Mouse (Mus musculus) forebrain, embryonic 12.5 days (tissue): Measurements from ENCODE around the gene Rnf145. TPM values are rescaled to one million over a fixed set of nuclear protein-coding genes. Genes with fewer than 3 reads are reported as not detected.

Experiments used
- ATAC-seq: fragments of 200-750 bp; cut with Nextera tagmentation; 2 replicates; pipeline ENCODE4 v1.8.0; 2017; ENCODE audit warnings: moderate TSS enrichment; ENCODE audit not compliant: low FRiP score
- H3K27ac ChIP-seq: fragments of 300-500 bp; sonication (generic); 2 replicates; pipeline ENCODE4 v1.5.1; 2016; ENCODE audit warnings: mild to moderate bottlenecking
- H3K27me3 ChIP-seq: fragments of 300-500 bp; sonication (generic); 2 replicates; pipeline ENCODE4 v1.6.1; 2016; ENCODE audit warnings: mild to moderate bottlenecking
- H3K36me3 ChIP-seq: fragments of 300-500 bp; sonication (generic); replicated peaks from 2 replicates; pipeline ENCODE4 v1.6.1; 2016; ENCODE audit warnings: mild to moderate bottlenecking
- H3K4me1 ChIP-seq: fragments of 300-500 bp; sonication (generic); 2 replicates; pipeline ENCODE4 v1.6.1; 2016
- H3K4me2 ChIP-seq: fragments of 300-500 bp; sonication (generic); 2 replicates; pipeline ENCODE4 v1.6.1; 2016; ENCODE audit warnings: mild to moderate bottlenecking, moderate library complexity
- H3K4me3 ChIP-seq: fragments of 300-500 bp; sonication (generic); replicated peaks from 2 replicates; pipeline ENCODE4 v1.5.1; 2016; ENCODE audit warnings: mild to moderate bottlenecking
- H3K9ac ChIP-seq: fragments of 300-500 bp; sonication (generic); 2 replicates; pipeline ENCODE4 v1.6.1; 2016; ENCODE audit warnings: mild to moderate bottlenecking
- H3K9me3 ChIP-seq: fragments of 300-500 bp; sonication (generic); 2 replicates; pipeline ENCODE4 v1.6.1; 2016
- WGBS: fragments of 180-500 bp; shearing (Covaris S2); methylation state at CpG from one replicate; pipeline ENCODE4 v1.1.7; 2016; 5-methylcytosine and 5-hydroxymethylcytosine counted together
- polyA plus RNA-seq: library from polyadenylated mRNA; unstranded; fragments of >200 nt; fragmentation: Nextera tagmentation; extraction: Ambion mirVana; gene quantifications from 2 replicates; pipeline ENCODE4 v1.2.1, GENCODE M21; 2016

Gene Rnf145
- polyA plus RNA-seq, 1 experiment from 2014 or later, result 121 TPM

- Histone ChIP-seq H3K9me3 (no peaks in the 10 kb centered on the region), H3K4me2 (no peak overlapping the region), H3K27me3 (no peaks in the 10 kb centered on the region), H3K27ac (no peak overlapping the region), H3K4me1 (no peaks in the 10 kb centered on the region), H3K4me3 (no peak overlapping the region), H3K9ac (no peak overlapping the region), H3K36me3 (no peaks in the 10 kb centered on the region)
- ATAC-seq, result peak; percentile 67
- WGBS, result 13% methylated on average over 3 of the region's 3 CpGs
Measured at GRCm38 (mm10) chr11:44586047-44586696, 67.4 kb downstream of the Rnf145 start.

GRCm38 (mm10) chr11:44593016-44593415, 74.3 kb downstream of the Rnf145 start:
- no peaks in the 10 kb centered on the region for H3K9me3 ChIP-seq
- no peak for ATAC-seq
- 94% methylated on average over 6 of the region's 6 CpGs for WGBS

GRCm38 (mm10) chr11:44594768-44595167, 76.0 kb downstream of the Rnf145 start:
- WGBS, result 89% methylated on average over 3 of the region's 3 CpGs
- no peaks in the 10 kb centered on the region for H3K9me3 ChIP-seq
- no peak overlapping the region for H3K4me3 ChIP-seq
- ATAC-seq, result no peak
- H3K27ac ChIP-seq, result no peak overlapping the region
- H3K4me2 ChIP-seq, result no peak overlapping the region
- H3K36me3 ChIP-seq, result no peaks in the 10 kb centered on the region
- H3K27me3 ChIP-seq, result no peaks in the 10 kb centered on the region
- no peak overlapping the region for H3K9ac ChIP-seq
- no peaks in the 10 kb centered on the region for H3K4me1 ChIP-seq

More at GRCm38 (mm10) chr11:44593016-44593415, 74.3 kb downstream of the Rnf145 start:
- Histone ChIP-seq H3K4me1 (no peaks in the 10 kb centered on the region), H3K27me3 (no peaks in the 10 kb centered on the region), H3K4me2 (no peak overlapping the region), H3K9ac (no peak overlapping the region), H3K27ac (no peak overlapping the region), H3K4me3 (no peak overlapping the region), H3K36me3 (no peaks in the 10 kb centered on the region)

- H3K9me3 ChIP-seq, result no peaks in the 10 kb centered on the region
- no peaks in the 10 kb centered on the region for H3K36me3 ChIP-seq
- no peak overlapping the region for H3K27ac ChIP-seq
- H3K4me3 ChIP-seq, result no peak overlapping the region
- WGBS, result 90% methylated on average over 8 of the region's 8 CpGs
- peaks cover 24% of the 10 kb centered on the region for H3K27me3 ChIP-seq
- H3K4me2 ChIP-seq, result no peak overlapping the region
- H3K9ac ChIP-seq, result no peak overlapping the region
- H3K4me1 ChIP-seq, result peaks cover 7% of the 10 kb centered on the region
- ATAC-seq, result no peak
Measured at GRCm38 (mm10) chr11:44606881-44607280, 88.1 kb downstream of the Rnf145 start.

GRCm38 (mm10) chr11:44608646-44609045, 89.9 kb downstream of the Rnf145 start:
- peaks cover 21% of the 10 kb centered on the region for H3K4me1 ChIP-seq
- H3K36me3 ChIP-seq, result no peaks in the 10 kb centered on the region
- 81% methylated on average over 11 of the region's 11 CpGs for WGBS
- H3K27me3 ChIP-seq, result peaks cover 42% of the 10 kb centered on the region
- no peak overlapping the region for H3K9ac ChIP-seq
- H3K4me2 ChIP-seq, result no peak overlapping the region
- no peaks in the 10 kb centered on the region for H3K9me3 ChIP-seq
- H3K27ac ChIP-seq, result no peak overlapping the region
- no peak overlapping the region for H3K4me3 ChIP-seq
- no peak for ATAC-seq

GRCm38 (mm10) chr11:44610971-44611781, 92.4 kb downstream of the Rnf145 start:
- H3K4me2 ChIP-seq, result peak overlapping the region; percentile 85
- ATAC-seq, result peak; percentile 89
- no peaks in the 10 kb centered on the region for H3K9me3 ChIP-seq
- H3K4me3 ChIP-seq, result peak overlapping the region; percentile 43
- no peaks in the 10 kb centered on the region for H3K36me3 ChIP-seq
- H3K4me1 ChIP-seq, result peaks cover 22% of the 10 kb centered on the region
- WGBS, result under 1% methylated on average over 45 of the region's 45 CpGs
- peaks cover 67% of the 10 kb centered on the region for H3K27me3 ChIP-seq
- H3K9ac ChIP-seq, result peak overlapping the region; percentile 59
- H3K27ac ChIP-seq, result no peak overlapping the region

- no peak overlapping the region for H3K4me2 ChIP-seq
- 3% methylated on average over 10 of the region's 10 CpGs for WGBS
- no peaks in the 10 kb centered on the region for H3K36me3 ChIP-seq
- H3K27me3 ChIP-seq, result peaks cover 74% of the 10 kb centered on the region
- H3K4me1 ChIP-seq, result peaks cover 29% of the 10 kb centered on the region
- no peak for ATAC-seq
- no peak overlapping the region for H3K4me3 ChIP-seq
- no peaks in the 10 kb centered on the region for H3K9me3 ChIP-seq
- H3K27ac ChIP-seq, result no peak overlapping the region
- no peak overlapping the region for H3K9ac ChIP-seq
Measured at GRCm38 (mm10) chr11:44612156-44612555, 93.4 kb downstream of the Rnf145 start.

- peaks cover 29% of the 10 kb centered on the region for H3K4me1 ChIP-seq
- H3K9ac ChIP-seq, result peak overlapping the region; percentile 26; the same call in 1 of the 2 replicates
- ATAC-seq, result no peak
- no peaks in the 10 kb centered on the region for H3K9me3 ChIP-seq
- peak overlapping the region; percentile 54 for H3K4me2 ChIP-seq
- H3K27ac ChIP-seq, result no peak overlapping the region
- H3K27me3 ChIP-seq, result peaks cover 74% of the 10 kb centered on the region
- WGBS, result under 1% methylated on average over 38 of the region's 38 CpGs
- peak overlapping the region; percentile 32 for H3K4me3 ChIP-seq
- no peaks in the 10 kb centered on the region for H3K36me3 ChIP-seq
Measured at GRCm38 (mm10) chr11:44612681-44613410, 94.1 kb downstream of the Rnf145 start.

GRCm38 (mm10) chr11:44613411-44614180, 94.8 kb downstream of the Rnf145 start:
- Histone ChIP-seq H3K4me2 (peak overlapping the region; percentile 54), H3K4me3 (peak overlapping the region; percentile 32), H3K4me1 (peaks cover 29% of the 10 kb centered on the region), H3K36me3 (no peaks in the 10 kb centered on the region), H3K27me3 (peaks cover 76% of the 10 kb centered on the region), H3K27ac (no peak overlapping the region), H3K9ac (peak overlapping the region; percentile 26; the same call in 1 of the 2 replicates), H3K9me3 (no peaks in the 10 kb centered on the region)
- WGBS, result 6% methylated on average over 14 of the region's 14 CpGs
- no peak for ATAC-seq
